Mouse (Mus musculus): ENCODE data around the gene Scai. TPM values are rescaled to one million over a fixed set of nuclear protein-coding genes. Genes with fewer than 3 reads are reported as not detected.
A peak's percentile ranks its signal among the peaks of the same experiment; 100 is the strongest.

The Scai gene
- total and polyA plus RNA-seq, 2 experiments: 0.28 to 3.4 TPM

DNA sequence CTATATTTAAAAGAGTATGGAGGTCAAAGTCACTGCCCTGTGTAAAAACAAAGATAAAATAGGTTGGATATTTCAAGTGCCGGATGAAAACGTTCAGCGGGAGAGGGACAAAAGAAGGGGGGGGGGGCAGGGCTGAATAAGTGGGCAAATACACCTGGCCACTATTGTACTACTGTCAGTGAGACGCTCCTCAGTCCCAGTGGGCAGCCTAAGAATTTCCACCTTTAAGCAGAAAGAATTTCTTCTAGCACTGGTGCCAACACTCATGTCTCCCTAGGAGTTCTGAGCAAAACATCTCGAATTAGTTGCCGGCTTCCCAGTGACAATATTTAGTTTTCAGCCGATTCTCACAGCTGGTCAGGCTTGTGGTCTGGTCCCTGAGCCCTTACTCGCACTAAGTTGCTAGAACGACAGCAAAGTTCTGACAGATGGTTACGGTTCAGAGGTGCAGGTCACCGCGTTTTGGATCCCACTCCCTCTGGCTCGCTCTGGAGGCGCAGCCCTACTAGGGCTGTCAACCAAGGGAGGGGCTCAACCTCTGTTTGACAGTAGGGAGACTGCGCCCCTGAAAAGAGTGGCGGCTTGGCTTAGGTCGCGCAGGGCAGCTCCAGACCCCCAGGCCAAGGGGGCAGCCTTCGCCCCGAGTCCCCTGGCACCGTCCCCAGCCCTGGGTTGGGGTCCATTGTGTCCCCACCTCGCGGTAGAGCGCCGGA is 125.7 kb downstream of the Scai start:
- Histone ChIP-seq H3K9ac (ENCODE audit: low read depth, low read length) (peak overlapping the region; percentile 96), H3K79me2 (ENCODE audit: control insufficient read depth, insufficient read depth, low read length) (peaks cover 6% of the 10 kb centered on the region; the same call in 1 of the 2 replicates), H3K36me3 (ENCODE audit: control insufficient read depth, insufficient read depth, low read length) (peaks cover 15% of the 10 kb centered on the region), H3K27me3 (ENCODE audit: control insufficient read depth, insufficient read depth, low read length) (no peaks in the 10 kb centered on the region), H3K4me1 (ENCODE audit: control insufficient read depth, insufficient read depth, low read length) (peaks cover 4% of the 10 kb centered on the region; the same call in 1 of the 2 replicates), H3K4me3 (ENCODE audit: insufficient read depth, low read depth, low read length) (peak overlapping the region; percentile 96), H3K27ac (replicated peaks; ENCODE audit: insufficient read depth, low read depth, low read length) (peak overlapping the region; percentile 75)
- DNase-seq (ENCODE audit: extremely low read depth, low read depth, low spot score): peak; percentile 44
- WGBS: 3% methylated on average over 25 of the region's 25 CpGs
- TF ChIP-seq CTCF (IDR thresholded peaks at IDR 0.05; ENCODE audit: low read depth, low read length) (no peak), POLR2A (IDR thresholded peaks at IDR 0.05; ENCODE audit: extremely low read depth, insufficient read depth, low read length) (no peak)

DNA sequence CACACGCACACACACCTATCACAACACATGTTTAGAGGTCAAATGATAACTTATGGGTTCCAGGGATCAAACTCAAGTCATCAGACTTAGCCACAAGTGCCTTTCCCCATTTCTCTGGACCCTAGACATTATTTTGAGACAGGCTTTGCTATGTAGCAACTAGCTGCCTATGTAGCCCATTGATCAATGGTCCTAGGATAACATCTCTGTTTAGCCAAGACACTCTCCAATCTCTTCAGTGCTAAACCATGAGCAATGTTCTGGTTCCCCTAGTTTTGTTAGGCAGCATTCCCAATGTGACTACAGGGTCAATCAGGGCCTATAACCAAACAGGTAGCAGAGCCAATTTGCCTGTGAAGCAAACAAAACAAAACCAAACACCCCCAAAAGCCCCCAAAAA is 142.0 kb downstream of the Scai start:
- Histone ChIP-seq H3K4me3 (ENCODE audit: insufficient read depth, low read depth, low read length) (no peak overlapping the region), H3K9ac (ENCODE audit: low read depth, low read length) (no peak overlapping the region), H3K27ac (replicated peaks; ENCODE audit: insufficient read depth, low read depth, low read length) (no peak overlapping the region), H3K79me2 (ENCODE audit: control insufficient read depth, insufficient read depth, low read length) (no peaks in the 10 kb centered on the region), H3K36me3 (ENCODE audit: control insufficient read depth, insufficient read depth, low read length) (peaks cover 64% of the 10 kb centered on the region), H3K27me3 (ENCODE audit: control insufficient read depth, insufficient read depth, low read length) (no peaks in the 10 kb centered on the region), H3K4me1 (ENCODE audit: control insufficient read depth, insufficient read depth, low read length) (no peaks in the 10 kb centered on the region)
- DNase-seq (ENCODE audit: extremely low read depth, low read depth, low spot score): no peak
- WGBS: 92% methylated on average over 1 of the region's 1 CpGs
- TF ChIP-seq POLR2A (IDR thresholded peaks at IDR 0.05; ENCODE audit: extremely low read depth, insufficient read depth, low read length): no peak
- TF ChIP-seq CTCF (IDR thresholded peaks at IDR 0.05; ENCODE audit: low read depth, low read length): no peak

DNA sequence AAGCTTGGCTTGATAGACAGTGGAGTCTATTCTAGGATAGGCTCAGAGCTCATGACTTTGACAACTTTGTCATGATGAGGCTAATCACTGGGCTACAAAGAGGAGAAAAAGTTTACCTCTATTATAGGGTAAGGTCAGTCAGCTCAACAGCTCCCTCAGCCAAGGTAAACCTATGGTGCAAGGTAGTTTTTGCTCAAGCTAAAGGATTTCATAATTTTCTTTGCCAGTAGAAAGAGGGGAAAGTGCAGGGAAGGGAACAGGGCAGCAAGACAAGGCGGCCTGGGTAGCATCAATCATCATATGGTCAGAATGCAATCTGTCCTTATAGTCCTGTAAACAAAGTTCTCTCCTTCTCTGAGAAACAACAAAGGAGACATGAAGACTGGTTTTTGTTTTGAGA is 150.3 kb downstream of the Scai start:
- no peaks in the 10 kb centered on the region for H3K79me2 ChIP-seq (ENCODE audit: control insufficient read depth, insufficient read depth, low read length)
- no peak overlapping the region for H3K27ac ChIP-seq (replicated peaks; ENCODE audit: insufficient read depth, low read depth, low read length)
- H3K27me3 ChIP-seq (ENCODE audit: control insufficient read depth, insufficient read depth, low read length): no peaks in the 10 kb centered on the region
- TF ChIP-seq CTCF (IDR thresholded peaks at IDR 0.05; ENCODE audit: low read depth, low read length) (no peak), POLR2A (IDR thresholded peaks at IDR 0.05; ENCODE audit: extremely low read depth, insufficient read depth, low read length) (no peak)
- H3K4me1 ChIP-seq (ENCODE audit: control insufficient read depth, insufficient read depth, low read length): no peaks in the 10 kb centered on the region
- 79% methylated on average over 1 of the region's 1 CpGs for WGBS
- DNase-seq (ENCODE audit: extremely low read depth, low read depth, low spot score): no peak
- H3K9ac ChIP-seq (ENCODE audit: low read depth, low read length): no peak overlapping the region
- peaks cover 59% of the 10 kb centered on the region for H3K36me3 ChIP-seq (ENCODE audit: control insufficient read depth, insufficient read depth, low read length)
- H3K4me3 ChIP-seq (ENCODE audit: insufficient read depth, low read depth, low read length): no peak overlapping the region

DNA sequence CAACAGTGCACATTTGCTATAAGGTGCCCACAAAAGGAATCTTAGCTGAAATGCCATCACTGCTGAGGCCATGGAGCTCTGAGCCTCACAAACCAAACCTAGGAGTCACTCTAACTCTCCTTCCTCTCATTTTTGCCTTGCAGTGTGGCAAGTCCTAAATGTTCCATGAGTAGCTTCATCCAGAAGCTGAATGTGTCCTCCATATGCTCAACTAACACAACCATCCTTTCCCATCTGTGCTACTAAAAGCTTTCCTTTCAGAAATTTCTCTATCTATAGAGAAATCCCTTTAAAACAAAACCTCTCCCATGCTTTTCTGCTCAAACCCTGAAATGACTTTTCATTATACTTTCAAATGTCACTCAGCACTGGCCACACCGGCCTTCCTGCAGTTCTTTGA is 158.9 kb downstream of the Scai start:
- H3K4me3 ChIP-seq (ENCODE audit: insufficient read depth, low read depth, low read length): no peak overlapping the region
- H3K36me3 ChIP-seq (ENCODE audit: control insufficient read depth, insufficient read depth, low read length): peaks cover 61% of the 10 kb centered on the region
- TF ChIP-seq CTCF (IDR thresholded peaks at IDR 0.05; ENCODE audit: low read depth, low read length) (no peak), POLR2A (IDR thresholded peaks at IDR 0.05; ENCODE audit: extremely low read depth, insufficient read depth, low read length) (no peak)
- no peaks in the 10 kb centered on the region for H3K4me1 ChIP-seq (ENCODE audit: control insufficient read depth, insufficient read depth, low read length)
- no peak overlapping the region for H3K27ac ChIP-seq (replicated peaks; ENCODE audit: insufficient read depth, low read depth, low read length)
- H3K9ac ChIP-seq (ENCODE audit: low read depth, low read length): no peak overlapping the region
- H3K27me3 ChIP-seq (ENCODE audit: control insufficient read depth, insufficient read depth, low read length): no peaks in the 10 kb centered on the region
- H3K79me2 ChIP-seq (ENCODE audit: control insufficient read depth, insufficient read depth, low read length): no peaks in the 10 kb centered on the region
- no peak for DNase-seq (ENCODE audit: extremely low read depth, low read depth, low spot score)
- 93% methylated on average over 1 of the region's 1 CpGs for WGBS

DNA sequence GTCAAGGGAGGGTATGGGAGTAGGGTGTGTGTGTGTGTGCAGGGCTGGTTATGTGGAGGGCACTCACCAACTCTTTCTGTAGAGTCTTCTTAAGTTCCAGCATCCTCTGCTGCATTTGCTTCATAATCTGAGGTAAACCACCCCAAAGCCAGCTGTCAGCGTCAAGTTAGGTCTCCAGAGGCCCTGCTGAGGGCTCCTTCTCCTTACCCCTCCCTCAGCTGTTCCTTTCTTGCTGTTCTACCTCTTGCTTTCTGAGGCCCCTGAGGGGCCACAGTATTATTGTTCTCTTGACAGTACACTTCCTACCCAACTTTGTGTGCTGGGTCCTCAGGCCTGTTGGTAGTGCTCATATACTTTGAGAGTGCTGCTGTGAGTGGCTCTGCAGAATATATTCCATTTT is 170.5 kb downstream of the Scai start:
- no peak for TF ChIP-seq POLR2A (IDR thresholded peaks at IDR 0.05; ENCODE audit: extremely low read depth, insufficient read depth, low read length)
- no peak for TF ChIP-seq CTCF (IDR thresholded peaks at IDR 0.05; ENCODE audit: low read depth, low read length)
- H3K4me3 ChIP-seq (ENCODE audit: insufficient read depth, low read depth, low read length): no peak overlapping the region
- no peaks in the 10 kb centered on the region for H3K27me3 ChIP-seq (ENCODE audit: control insufficient read depth, insufficient read depth, low read length)
- H3K79me2 ChIP-seq (ENCODE audit: control insufficient read depth, insufficient read depth, low read length): no peaks in the 10 kb centered on the region
- H3K36me3 ChIP-seq (ENCODE audit: control insufficient read depth, insufficient read depth, low read length): peaks cover 77% of the 10 kb centered on the region
- DNase-seq (ENCODE audit: extremely low read depth, low read depth, low spot score): no peak
- H3K4me1 ChIP-seq (ENCODE audit: control insufficient read depth, insufficient read depth, low read length): no peaks in the 10 kb centered on the region
- H3K9ac ChIP-seq (ENCODE audit: low read depth, low read length): no peak overlapping the region
- 88% methylated on average over 1 of the region's 1 CpGs for WGBS
- H3K27ac ChIP-seq (replicated peaks; ENCODE audit: insufficient read depth, low read depth, low read length): no peak overlapping the region

DNA sequence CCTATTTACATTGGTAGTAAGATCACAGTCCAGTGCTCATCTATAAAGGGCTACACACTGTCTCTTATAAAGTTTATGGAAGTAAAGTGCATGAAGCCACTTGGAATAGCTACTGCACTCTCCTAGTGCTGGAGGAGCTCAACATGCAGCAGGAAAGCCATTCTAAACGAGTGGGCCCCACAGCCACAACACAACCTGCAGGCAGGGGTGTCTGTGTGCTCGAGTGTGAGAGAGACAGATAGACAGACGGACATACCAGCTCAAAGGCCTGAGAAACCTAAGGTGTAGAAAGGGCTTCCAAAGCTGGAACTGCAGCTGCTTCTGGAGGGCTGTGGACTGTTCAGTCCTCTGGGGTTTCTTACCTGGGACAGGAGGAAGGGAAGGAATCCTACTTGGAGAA is 174.0 kb downstream of the Scai start:
- no peak for DNase-seq (ENCODE audit: extremely low read depth, low read depth, low spot score)
- peaks cover 6% of the 10 kb centered on the region; the same call in 1 of the 2 replicates for H3K79me2 ChIP-seq (ENCODE audit: control insufficient read depth, insufficient read depth, low read length)
- 87% methylated on average over 3 of the region's 3 CpGs for WGBS
- H3K4me3 ChIP-seq (ENCODE audit: insufficient read depth, low read depth, low read length): no peak overlapping the region
- H3K36me3 ChIP-seq (ENCODE audit: control insufficient read depth, insufficient read depth, low read length): peaks cover 68% of the 10 kb centered on the region
- no peak overlapping the region for H3K27ac ChIP-seq (replicated peaks; ENCODE audit: insufficient read depth, low read depth, low read length)
- H3K4me1 ChIP-seq (ENCODE audit: control insufficient read depth, insufficient read depth, low read length): peaks cover 2% of the 10 kb centered on the region
- H3K27me3 ChIP-seq (ENCODE audit: control insufficient read depth, insufficient read depth, low read length): no peaks in the 10 kb centered on the region
- no peak for TF ChIP-seq POLR2A (IDR thresholded peaks at IDR 0.05; ENCODE audit: extremely low read depth, insufficient read depth, low read length)
- TF ChIP-seq CTCF (IDR thresholded peaks at IDR 0.05; ENCODE audit: low read depth, low read length): no peak
- H3K9ac ChIP-seq (ENCODE audit: low read depth, low read length): no peak overlapping the region

Other genes starting within 250 kb of the Scai start
- gene Wdr38, start 193.3 kb downstream of the Scai start, total RNA-seq (2014; rRNA removed): 0.55 and 0.67 TPM in 2 replicates
- 0.34 TPM in 2 replicates for gene Wdr38, start 193.3 kb downstream of the Scai start, polyA plus RNA-seq (2012; rRNA removed)
- gene Arpc5l, start 185.4 kb downstream of the Scai start, total RNA-seq (2014; rRNA removed): 41.2 and 45.1 TPM in 2 replicates
- gene Arpc5l, start 185.4 kb downstream of the Scai start, polyA plus RNA-seq (2012; rRNA removed): 21.3 and 25.7 TPM in 2 replicates
- gene Rpl35, start 185.1 kb downstream of the Scai start, total RNA-seq (2014; rRNA removed): 179 and 183 TPM in 2 replicates
- gene Rpl35, start 185.1 kb downstream of the Scai start, polyA plus RNA-seq (2012; rRNA removed): 56.9 and 60.6 TPM in 2 replicates
- gene Golga1, start 125.2 kb downstream of the Scai start, total RNA-seq (2014; rRNA removed): 15.4 and 19.1 TPM in 2 replicates
- gene Golga1, start 125.2 kb downstream of the Scai start, polyA plus RNA-seq (2012; rRNA removed): 4.2 and 7.1 TPM in 2 replicates
- 22.4 and 27.1 TPM in 2 replicates for gene Ppp6c, start 35.7 kb upstream of the Scai start, total RNA-seq (2014; rRNA removed)
- 16.3 and 20.9 TPM in 2 replicates for gene Ppp6c, start 35.7 kb upstream of the Scai start, polyA plus RNA-seq (2012; rRNA removed)